Mouse (Mus musculus): ENCODE measurements around the gene Fam181b. TPM values are rescaled to one million over a fixed set of nuclear protein-coding genes. Genes with fewer than 3 reads are reported as not detected.
A peak's percentile ranks its signal among the peaks of the same experiment; 100 is the strongest.

Gene Fam181b
- not detected in 3 replicates for total RNA-seq (2017)

GRCm38 (mm10) chr7:93079785-93080730 is at the start of gene Fam181b:
Gene Fam181b (plus strand): TSS chr7:93079865.
- no peak for ATAC-seq (replicated peaks; ENCODE audit: insufficient number of reproducible peaks, low FRiP score, low TSS enrichment, poor library complexity, severe bottlenecking)

GRCm38 (mm10) chr7:93037763-93038471 is 41.7 kb upstream of the Fam181b start:
- ATAC-seq (replicated peaks; ENCODE audit: insufficient number of reproducible peaks, low FRiP score, low TSS enrichment, poor library complexity, severe bottlenecking) = no peak

DNA sequence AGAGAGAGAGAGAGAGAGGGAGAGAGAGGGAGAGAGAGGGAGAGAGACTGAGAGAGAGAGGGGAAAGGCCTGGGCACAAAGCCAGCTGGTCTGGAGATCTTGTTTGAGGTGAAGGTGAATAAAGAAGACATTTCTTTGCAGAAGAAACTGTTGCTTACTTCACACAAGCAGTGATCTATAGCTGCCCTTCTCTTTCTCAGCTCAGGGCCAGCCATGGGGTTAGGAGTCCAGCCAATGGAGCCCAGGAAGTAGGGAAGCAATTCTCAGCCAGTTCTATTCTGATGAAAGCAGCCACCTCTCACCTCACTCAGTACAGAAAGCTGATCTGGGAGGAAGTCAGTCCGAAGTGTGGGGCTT is 41.2 kb upstream of the Fam181b start:
- ATAC-seq (replicated peaks; ENCODE audit: insufficient number of reproducible peaks, low FRiP score, low TSS enrichment, poor library complexity, severe bottlenecking) = no peak

- ATAC-seq (replicated peaks; ENCODE audit: insufficient number of reproducible peaks, low FRiP score, low TSS enrichment, poor library complexity, severe bottlenecking) = no peak
Measured at GRCm38 (mm10) chr7:93039542-93039941, 40.1 kb upstream of the Fam181b start.

- no peak for ATAC-seq (replicated peaks; ENCODE audit: insufficient number of reproducible peaks, low FRiP score, low TSS enrichment, poor library complexity, severe bottlenecking)
Measured at GRCm38 (mm10) chr7:93044359-93044758, 35.3 kb upstream of the Fam181b start.

DNA sequence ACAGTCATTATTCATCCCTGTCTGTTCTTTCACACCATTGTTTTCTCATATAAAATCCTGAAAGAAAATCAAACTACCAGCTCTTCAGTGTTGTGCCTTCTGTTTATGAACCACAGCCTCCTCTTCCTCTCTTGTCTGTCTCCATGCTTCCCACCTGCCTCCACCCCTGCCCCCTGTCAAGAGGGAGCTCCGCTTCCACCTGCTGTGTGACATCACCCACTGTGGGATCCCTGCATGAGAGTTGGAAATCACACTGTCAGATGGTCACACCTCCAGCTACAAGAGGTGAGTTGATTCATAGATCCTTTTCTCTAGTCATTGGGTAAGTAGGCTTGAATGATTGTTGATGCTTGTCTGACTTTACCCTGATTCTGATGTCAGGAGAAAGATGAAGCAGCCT is 34.9 kb upstream of the Fam181b start:
- ATAC-seq (replicated peaks; ENCODE audit: insufficient number of reproducible peaks, low FRiP score, low TSS enrichment, poor library complexity, severe bottlenecking) = no peak

- ATAC-seq (replicated peaks; ENCODE audit: insufficient number of reproducible peaks, low FRiP score, low TSS enrichment, poor library complexity, severe bottlenecking) = no peak
Measured at GRCm38 (mm10) chr7:93060831-93061230, 18.8 kb upstream of the Fam181b start.

DNA sequence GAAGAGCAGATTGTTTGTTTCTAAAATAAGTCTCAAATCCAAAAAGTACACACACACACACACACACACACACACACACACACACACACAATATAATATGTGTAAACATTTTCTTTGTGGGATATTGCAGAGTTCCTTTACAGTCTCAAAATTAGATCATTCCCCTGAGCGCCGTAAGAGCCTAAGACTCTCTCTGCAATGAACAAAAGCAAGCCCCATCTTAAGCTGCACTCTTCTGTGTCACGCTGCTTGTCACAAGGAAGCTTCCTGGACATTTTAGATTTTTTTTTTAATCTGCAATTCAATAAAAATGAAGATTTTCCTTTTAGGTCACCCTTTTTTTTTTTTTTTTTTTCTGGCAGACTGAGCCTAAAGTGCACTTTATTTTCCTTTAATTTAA is 17.9 kb upstream of the Fam181b start:
- no peak for ATAC-seq (replicated peaks; ENCODE audit: insufficient number of reproducible peaks, low FRiP score, low TSS enrichment, poor library complexity, severe bottlenecking)

DNA sequence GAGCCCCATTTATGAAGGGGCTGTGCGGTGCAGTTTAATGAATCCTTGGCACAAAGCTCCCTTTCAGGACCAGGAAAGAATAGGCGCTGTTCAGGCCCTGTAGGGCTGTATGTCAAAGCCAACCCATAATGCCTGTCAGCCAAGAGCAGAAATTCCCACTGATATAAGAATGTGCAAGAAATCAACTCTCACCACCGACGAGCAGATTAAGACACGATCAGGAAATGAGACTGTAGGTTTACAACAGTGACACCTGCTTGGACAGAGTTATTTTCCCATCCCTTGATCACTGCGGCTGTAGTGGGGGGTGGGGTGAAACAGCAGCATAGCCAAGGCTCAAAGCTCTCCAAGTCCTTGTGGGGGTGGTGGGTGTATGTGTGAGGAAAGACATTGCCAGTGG is 17.5 kb upstream of the Fam181b start:
- no peak for ATAC-seq (replicated peaks; ENCODE audit: insufficient number of reproducible peaks, low FRiP score, low TSS enrichment, poor library complexity, severe bottlenecking)

GRCm38 (mm10) chr7:93067464-93068015 is 12.1 kb upstream of the Fam181b start:
- ATAC-seq (replicated peaks; ENCODE audit: insufficient number of reproducible peaks, low FRiP score, low TSS enrichment, poor library complexity, severe bottlenecking) = no peak

DNA sequence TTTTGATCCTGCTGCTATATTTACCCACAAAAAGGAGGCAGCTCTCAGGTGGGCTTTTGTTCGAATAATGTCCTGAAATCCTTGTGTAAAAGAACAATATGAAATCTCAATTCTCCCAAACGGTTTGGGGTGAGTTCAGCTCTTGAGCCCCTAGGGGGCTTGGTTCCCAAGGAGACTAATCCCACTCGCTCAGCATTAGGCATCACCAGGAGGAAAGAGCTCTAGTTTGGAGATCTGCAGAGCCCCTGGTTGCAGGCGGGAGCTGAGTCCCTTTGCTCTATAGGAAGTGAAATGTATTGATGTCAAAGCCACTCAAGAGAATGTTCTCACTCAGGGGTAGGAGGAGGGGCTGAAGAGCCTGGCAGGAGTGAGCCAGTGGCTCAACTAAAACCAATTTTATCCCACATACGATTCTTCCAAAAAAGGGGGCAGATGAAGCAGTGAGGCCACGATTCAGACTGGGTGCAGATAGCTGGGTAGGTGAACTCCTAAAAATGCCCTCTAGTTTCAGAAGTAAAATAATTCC is 3.2 kb upstream of the Fam181b start:
- no peak for ATAC-seq (replicated peaks; ENCODE audit: insufficient number of reproducible peaks, low FRiP score, low TSS enrichment, poor library complexity, severe bottlenecking)

DNA sequence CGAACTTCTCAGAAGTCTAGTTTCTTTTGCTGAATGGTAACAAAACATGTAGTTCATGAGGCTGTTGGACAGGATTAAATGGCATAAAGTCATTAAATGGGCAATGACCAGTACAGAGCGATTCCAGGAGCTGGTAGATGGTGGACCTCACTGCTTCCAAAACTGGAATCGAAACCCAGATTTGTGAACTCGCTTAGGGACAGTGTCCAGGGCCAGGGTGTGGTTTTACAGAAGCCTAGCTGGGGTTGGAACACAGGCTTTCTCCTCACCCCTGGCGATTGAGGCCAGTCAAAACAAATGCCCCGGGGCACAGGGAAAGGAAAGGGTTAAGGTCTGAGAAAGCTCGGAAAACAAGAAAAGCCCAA is 263 bp upstream of the Fam181b start:
- no peak for ATAC-seq (replicated peaks; ENCODE audit: insufficient number of reproducible peaks, low FRiP score, low TSS enrichment, poor library complexity, severe bottlenecking)

DNA sequence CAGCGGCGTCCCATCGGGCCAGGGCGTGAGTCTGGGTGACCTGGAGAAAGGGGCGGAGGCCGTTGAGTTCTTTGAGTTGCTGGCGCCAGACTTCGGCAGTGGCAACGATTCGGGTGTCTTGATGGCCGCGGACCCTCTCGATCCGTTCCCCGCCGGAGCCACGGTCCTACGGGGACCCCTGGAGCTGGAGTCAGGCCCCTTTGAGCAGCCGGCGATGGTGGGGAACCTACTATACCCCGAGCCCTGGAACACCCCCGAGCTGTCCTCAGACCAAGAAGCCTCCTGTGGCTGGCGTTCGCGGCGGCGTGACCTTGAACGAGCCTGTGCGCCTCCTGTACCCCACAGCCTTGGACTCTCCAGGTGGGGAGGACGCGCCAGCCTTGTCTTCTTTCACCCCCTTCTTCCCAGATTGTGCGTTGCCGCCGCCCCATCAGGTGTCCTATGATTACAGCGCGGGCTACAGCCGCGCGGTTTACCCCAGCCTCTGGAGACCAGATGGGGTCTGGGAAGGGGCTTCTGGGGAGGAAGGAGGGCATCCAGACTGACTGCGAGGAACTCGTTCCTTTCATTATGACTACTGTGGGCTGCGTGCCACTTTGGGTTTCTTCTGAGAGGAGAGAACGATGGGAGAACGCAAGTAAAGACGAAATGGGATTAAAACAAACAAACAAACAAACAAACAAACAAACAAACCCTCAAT is 1.2 kb downstream of the Fam181b start:
- ATAC-seq (replicated peaks; ENCODE audit: insufficient number of reproducible peaks, low FRiP score, low TSS enrichment, poor library complexity, severe bottlenecking) = no peak

- ATAC-seq (replicated peaks; ENCODE audit: insufficient number of reproducible peaks, low FRiP score, low TSS enrichment, poor library complexity, severe bottlenecking) = 0 out of 2 replicates have a peak, but pooled peaks have one; percentile 22
Measured at GRCm38 (mm10) chr7:93093371-93094058, 13.8 kb downstream of the Fam181b start.

- no peak for ATAC-seq (replicated peaks; ENCODE audit: insufficient number of reproducible peaks, low FRiP score, low TSS enrichment, poor library complexity, severe bottlenecking)
Measured at GRCm38 (mm10) chr7:93095511-93095910, 15.8 kb downstream of the Fam181b start.

- no peak for ATAC-seq (replicated peaks; ENCODE audit: insufficient number of reproducible peaks, low FRiP score, low TSS enrichment, poor library complexity, severe bottlenecking)
Measured at GRCm38 (mm10) chr7:93104776-93105340, 25.2 kb downstream of the Fam181b start.

DNA sequence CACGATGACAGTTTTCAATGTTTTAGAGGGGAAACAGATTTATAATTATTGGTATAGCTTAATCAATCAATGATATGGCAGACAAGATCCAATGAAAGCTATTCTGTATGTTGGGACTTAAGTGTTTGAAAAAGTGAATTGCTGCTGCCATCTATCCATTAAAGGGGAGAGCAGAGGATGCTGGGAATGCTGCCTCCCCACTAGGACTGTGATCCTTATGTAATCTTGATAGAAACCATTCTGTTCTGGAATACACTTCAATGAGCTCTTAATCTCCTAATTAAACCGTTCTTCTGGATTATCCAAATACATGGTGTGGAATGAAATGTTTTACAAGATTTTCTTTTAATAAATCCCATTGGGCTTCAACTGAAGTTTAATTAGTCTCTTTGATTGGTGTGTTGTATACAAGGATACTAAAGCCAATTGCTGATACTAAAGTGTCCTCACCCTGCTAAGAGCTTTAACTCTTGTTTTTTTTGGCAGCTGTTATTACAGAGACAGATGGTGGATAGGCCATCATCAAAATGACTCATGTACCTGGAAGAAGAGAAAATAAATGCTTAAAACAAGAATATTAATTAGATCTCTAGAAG is 30.8 kb downstream of the Fam181b start:
- ATAC-seq (replicated peaks; ENCODE audit: insufficient number of reproducible peaks, low FRiP score, low TSS enrichment, poor library complexity, severe bottlenecking) = no peak

- ATAC-seq (replicated peaks; ENCODE audit: insufficient number of reproducible peaks, low FRiP score, low TSS enrichment, poor library complexity, severe bottlenecking) = no peak
Measured at GRCm38 (mm10) chr7:93111056-93111455, 31.4 kb downstream of the Fam181b start.
